In genomic region chr5:37244666-37245242, GRCm38 (mm10) we compare ENCODE assay signal across 9 mouse cellular contexts. TPM values are rescaled to one million over a fixed set of nuclear protein-coding genes. Genes with fewer than 3 reads are reported as not detected.
DNase-seq lines count a peak whose midpoint lies in the region; ATAC-seq lines count a peak whose summit lies in the region.
"Had no signal": no experiment of that assay in that cellular context is flagged by ENCODE, and none has a peak within 500 bp of the region (broad histone marks: within the 10 kb centered on the region; RNA-seq: fewer than 3 reads in every experiment).

No protein-coding gene starts in this region.

- peaks cover 3 to 12% of the 10 kb centered on the region in 2 experiments; a peak in 3 of 4 replicates for H3K4me1 ChIP-seq in heart, embryonic 14.5 days (ENCODE audit: control insufficient read depth in 2 of 2, insufficient read depth in 2 of 2, low read length in 2 of 2)
- peaks cover 85% of the 10 kb centered on the region for H3K4me1 ChIP-seq in forebrain, embryonic 12.5 days
- peaks cover 80% of the 10 kb centered on the region for H3K4me1 ChIP-seq in midbrain, embryonic 10.5 days

- peak overlapping the region; percentile 15 to 55; a peak in 3 of 4 replicates for H3K27ac ChIP-seq in heart, embryonic 14.5 days (replicated peaks in 1 of 2; ENCODE audit: control insufficient read depth in 1 of 2, insufficient read depth in 1 of 2, low read depth in 2 of 2, low read length in 2 of 2)
- peak overlapping the region; percentile 98 for H3K27ac ChIP-seq in forebrain, embryonic 12.5 days
- H3K27ac ChIP-seq in midbrain, embryonic 10.5 days (replicated peaks), result peak overlapping the region; percentile 95

- H3K9ac ChIP-seq in heart, embryonic 14.5 days (ENCODE audit: low read length), result no peak overlapping the region
- peak overlapping the region; percentile 89 for H3K9ac ChIP-seq in forebrain, embryonic 12.5 days

- ATAC-seq in heart, embryonic 14.5 days (ENCODE audit: insufficient number of reproducible peaks, insufficient read depth, low FRiP score, low read depth), result no peak
- ATAC-seq in forebrain, embryonic 12.5 days (ENCODE audit: low FRiP score), result no peak

- no peaks in the 10 kb centered on the region for H3K9me3 ChIP-seq in heart, embryonic 14.5 days (ENCODE audit: control insufficient read depth, low read length)
- H3K9me3 ChIP-seq in forebrain, embryonic 12.5 days, result no peaks in the 10 kb centered on the region
- H3K9me3 ChIP-seq in midbrain, embryonic 10.5 days (replicated peaks), result no peaks in the 10 kb centered on the region

- DNase-seq in heart, postnatal 4 days, result no peak
- DNase-seq in MN1 (ENCODE audit: low spot score), result peak; percentile 68
- no peak for DNase-seq in midbrain, embryonic 10.5 days (ENCODE audit: low spot score)
- DNase-seq in ovary, postnatal 36 days (ENCODE audit: low spot score), result no peak
- DNase-seq in B cell, adult 2 months, result no peak
- DNase-seq in kidney, adult 18-20 months, result no peak

- peaks cover 85% of the 10 kb centered on the region for H3K27me3 ChIP-seq in heart, embryonic 14.5 days (ENCODE audit: control insufficient read depth, insufficient read depth, low read length)
- peaks cover 56% of the 10 kb centered on the region for H3K27me3 ChIP-seq in forebrain, embryonic 12.5 days
- H3K27me3 ChIP-seq in midbrain, embryonic 10.5 days (ENCODE audit: low read depth, poor library complexity, severe bottlenecking), result peaks cover 73% of the 10 kb centered on the region

- no peaks in the 10 kb centered on the region for H3K36me3 ChIP-seq in heart, embryonic 14.5 days (ENCODE audit: control insufficient read depth, insufficient read depth, low read length)
- no peaks in the 10 kb centered on the region for H3K36me3 ChIP-seq in forebrain, embryonic 12.5 days (replicated peaks)
- no peaks in the 10 kb centered on the region for H3K36me3 ChIP-seq in midbrain, embryonic 10.5 days
- H3K36me3 ChIP-seq: G1E had no signal

- 28% methylated on average over 9 of the region's 9 CpGs for WGBS in heart, embryonic 14.5 days
- WGBS in forebrain, embryonic 12.5 days, result 49% methylated on average over 9 of the region's 9 CpGs
- 47% methylated on average over 9 of the region's 9 CpGs for WGBS in midbrain, embryonic 10.5 days

- peak overlapping the region; percentile 70 for H3K4me2 ChIP-seq in heart, embryonic 14.5 days (ENCODE audit: low read length)
- peak overlapping the region; percentile 72 for H3K4me2 ChIP-seq in forebrain, embryonic 12.5 days

- H3K4me3 ChIP-seq in heart, embryonic 14.5 days (ENCODE audit: control insufficient read depth in 1 of 2, insufficient read depth in 1 of 2, low read depth in 1 of 2, low read length in 2 of 2), result no peak overlapping the region
- peak overlapping the region; percentile 76 for H3K4me3 ChIP-seq in forebrain, embryonic 12.5 days (replicated peaks)
- peak overlapping the region; percentile 87 for H3K4me3 ChIP-seq in midbrain, embryonic 10.5 days

RNA-seq across cellular contexts. Expression of gene Crmp1, which starts 3.0 kb away (rescaled TPM):
- 8.2 and 8.5 TPM in 2 replicates for polyA plus RNA-seq in heart, embryonic 14.5 days (2014; fragmentation: Nextera tagmentation; extraction: Ambion mirVana)
- 10 to 100 TPM; 10.1 to 11.2 TPM for total RNA-seq in heart, postnatal 4 days (2021)
- polyA plus RNA-seq in forebrain, embryonic 12.5 days (2016; fragmentation: Nextera tagmentation; extraction: Ambion mirVana), result 352 and 405 TPM in 2 replicates
- 142 and 235 TPM in 2 replicates for polyA plus RNA-seq in midbrain, embryonic 10.5 days (2016; fragmentation: Nextera tagmentation; extraction: Ambion mirVana)
- total RNA-seq: G1E had no signal
- polyA plus RNA-seq: G1E had no signal

Comparison
In these comparisons a context has a peak if more than half of its experiments do, and no peak if none do; other contexts are left out.
1. H3K27ac ChIP-seq: peak in every context shown above with its lines; median percentile 98 in forebrain, embryonic 12.5 days; 95 in midbrain, embryonic 10.5 days; 35 in heart, embryonic 14.5 days.
2. H3K4me3 ChIP-seq: peak in forebrain, embryonic 12.5 days (single experiment) and midbrain, embryonic 10.5 days (single experiment); none in heart, embryonic 14.5 days (0 of 2).
3. RNA of gene Crmp1, which starts 3.0 kb away (polyA plus RNA-seq): 352 to 405 TPM in forebrain, embryonic 12.5 days and 142 to 235 TPM in midbrain, embryonic 10.5 days; 8.2 to 8.5 TPM in heart, embryonic 14.5 days; every median in the first group is over 10 times any median in the second.